Mouse (Mus musculus) Patski (cell line): ENCODE results near the gene Smoc2. TPM values are rescaled to one million over a fixed set of nuclear protein-coding genes. Genes with fewer than 3 reads are reported as not detected.
A peak's percentile ranks its signal among the peaks of the same experiment; 100 is the strongest.

Source experiments
- ATAC-seq: fragments of 100-300 bp; one replicate; pipeline ENCODE4 v1.8.0; 2021
- CTCF ChIA-PET: fragments of 350-600 bp; sonication (Branson Sonifier 250); formaldehyde crosslinking; loops from one replicate; lab custom pipeline; 2022; ENCODE audit warnings: inconsistent platforms; lab: Charles Lee
- POLR2A ChIA-PET: fragments of 350-600 bp; sonication (Branson Sonifier 250); formaldehyde crosslinking; loops from one replicate; lab custom pipeline; 2022; ENCODE audit warnings: antibody characterized with exemption, inconsistent platforms; lab: Charles Lee
- DNase-seq: peaks from one replicate; pipeline ENCODE4 v3.0.0-alpha.2; 2011; ENCODE audit warnings: low read depth, low spot score
- H3K27me3 ChIP-seq: fragments of 371-371 bp; one replicate; pipeline ENCODE4 v1.5.1; 2021
- CTCF ChIP-seq: fragments of 100-300 bp; IDR thresholded peaks from one replicate; pipeline ENCODE4 v1.5.1; 2021
- in situ Hi-C: fragments of 300-500 bp; cut with MboI; formaldehyde crosslinking; loops from 3 replicates; pipeline ENCODE4 v1.11.1; 2018; ENCODE audit warnings: low pct_unique_long_range_greater_than_20kb, mixed read lengths
- polyA plus RNA-seq: library from polyadenylated mRNA; unstranded; gene quantifications from one replicate; pipeline ENCODE4 v1.2.3, GENCODE M21; 2021

The Smoc2 gene
- polyA plus RNA-seq, 1 experiment from 2014 or later, result 0.08 TPM

GRCm38 (mm10) chr17:14309884-14310283 lies 30.6 kb downstream of the Smoc2 start:
- ChIA-PET POLR2A (no interaction called here), CTCF (no interaction called here)
- no peak for TF ChIP-seq CTCF
- in situ Hi-C loops, result no loop called here
- ATAC-seq, result no peak
- DNase-seq, result no peak
- H3K27me3 ChIP-seq, result peaks cover 5% of the 10 kb centered on the region

DNA sequence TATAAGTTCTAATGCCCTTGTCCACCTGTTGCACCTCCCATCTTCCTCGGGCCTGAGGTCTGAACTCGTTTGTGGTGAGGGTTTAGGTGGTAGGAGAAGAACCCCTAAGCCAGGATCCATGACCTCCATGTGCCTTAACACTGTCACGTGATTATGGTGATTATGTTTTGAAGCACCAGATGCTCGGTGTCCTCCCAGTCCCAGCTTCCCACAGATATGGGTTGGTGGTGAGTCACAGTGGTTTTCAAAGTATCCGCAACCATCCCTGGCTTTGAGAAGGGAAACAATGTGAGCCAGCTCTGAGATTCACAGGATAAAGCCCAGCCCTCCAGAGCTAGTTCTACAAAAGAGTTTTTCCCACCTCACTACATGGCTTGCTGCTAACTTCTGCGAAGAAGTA lies 33.1 kb downstream of the Smoc2 start:
- no peak for TF ChIP-seq CTCF
- ChIA-PET CTCF (no interaction called here), POLR2A (no interaction called here)

GRCm38 (mm10) chr17:14314308-14314707 lies 35.0 kb downstream of the Smoc2 start:
- CTCF ChIA-PET, result no interaction called here
- no peak for DNase-seq
- peaks cover 5% of the 10 kb centered on the region for H3K27me3 ChIP-seq
- no peak for TF ChIP-seq CTCF
- ATAC-seq, result no peak
- POLR2A ChIA-PET, result no interaction called here
- in situ Hi-C loops, result no loop called here

More for the DNA sequence above, 33.1 kb downstream of the Smoc2 start:
- H3K27me3 ChIP-seq, result peaks cover 5% of the 10 kb centered on the region
- in situ Hi-C loops, result no loop called here
- no peak for ATAC-seq
- DNase-seq, result no peak

DNA sequence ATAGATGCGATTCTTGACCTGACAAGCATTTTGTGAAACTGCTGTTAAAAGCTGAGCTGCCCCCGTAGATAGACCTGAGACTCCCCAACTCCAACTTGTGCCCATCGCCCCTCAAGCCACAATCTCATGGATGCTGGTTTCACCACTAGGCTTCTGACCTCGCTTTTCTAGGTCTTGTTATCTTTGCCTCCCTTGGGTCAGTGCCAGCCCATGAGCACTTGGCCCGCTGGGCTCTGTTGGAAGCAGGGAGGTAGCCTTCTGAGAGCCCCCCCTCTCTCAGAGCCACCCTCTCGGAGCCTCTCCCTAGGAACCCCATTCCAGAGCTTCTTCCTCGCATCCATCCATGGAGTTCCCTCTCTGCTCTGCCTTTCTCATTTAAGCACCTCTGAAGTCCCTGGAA lies 37.2 kb downstream of the Smoc2 start:
- TF ChIP-seq CTCF, result no peak
- DNase-seq, result no peak
- no peak for ATAC-seq
- POLR2A ChIA-PET, result no interaction called here
- no peaks in the 10 kb centered on the region for H3K27me3 ChIP-seq
- CTCF ChIA-PET, result no interaction called here
- in situ Hi-C loops, result no loop called here

- CTCF ChIA-PET, result interaction anchor here (1.3 kb wide), 1 partner anchor 12 kb away, joined by 3 read pairs; no protein-coding TSS in a partner anchor
- no peak for ATAC-seq
- peaks cover 3% of the 10 kb centered on the region for H3K27me3 ChIP-seq
- POLR2A ChIA-PET, result no interaction called here
- in situ Hi-C loops, result no loop called here
- no peak for TF ChIP-seq CTCF
- DNase-seq, result no peak
Observed at GRCm38 (mm10) chr17:14317439-14317838, 38.1 kb downstream of the Smoc2 start.

- peaks cover 15% of the 10 kb centered on the region for H3K27me3 ChIP-seq
- POLR2A ChIA-PET, result no interaction called here
- in situ Hi-C loops, result no loop called here
- CTCF ChIA-PET, result interaction anchor here (1.1 kb wide), 1 partner anchor 15 kb away, joined by 3 read pairs; no protein-coding TSS in a partner anchor
- DNase-seq, result no peak
- TF ChIP-seq CTCF, result no peak
- ATAC-seq, result no peak
Observed at GRCm38 (mm10) chr17:14326156-14326555, 46.9 kb downstream of the Smoc2 start.

GRCm38 (mm10) chr17:14328037-14328436 lies 48.7 kb downstream of the Smoc2 start:
- POLR2A ChIA-PET, result no interaction called here
- peaks cover 6% of the 10 kb centered on the region for H3K27me3 ChIP-seq
- no peak for ATAC-seq
- in situ Hi-C loops, result no loop called here
- DNase-seq, result no peak
- CTCF ChIA-PET, result no interaction called here
- TF ChIP-seq CTCF, result no peak

GRCm38 (mm10) chr17:14330498-14330897 lies 51.2 kb downstream of the Smoc2 start:
- DNase-seq (no peak), ATAC-seq (no peak)
- peaks cover 5% of the 10 kb centered on the region for H3K27me3 ChIP-seq
- ChIA-PET CTCF (no interaction called here), POLR2A (no interaction called here)
- TF ChIP-seq CTCF, result no peak
- in situ Hi-C loops, result no loop called here

GRCm38 (mm10) chr17:14339932-14340557 lies 60.7 kb downstream of the Smoc2 start:
- in situ Hi-C loops, result no loop called here
- no peak for TF ChIP-seq CTCF
- H3K27me3 ChIP-seq, result no peaks in the 10 kb centered on the region
- DNase-seq (peak; percentile 27), ATAC-seq (peak; percentile 25)
- ChIA-PET CTCF (no interaction called here), POLR2A (no interaction called here)

DNA sequence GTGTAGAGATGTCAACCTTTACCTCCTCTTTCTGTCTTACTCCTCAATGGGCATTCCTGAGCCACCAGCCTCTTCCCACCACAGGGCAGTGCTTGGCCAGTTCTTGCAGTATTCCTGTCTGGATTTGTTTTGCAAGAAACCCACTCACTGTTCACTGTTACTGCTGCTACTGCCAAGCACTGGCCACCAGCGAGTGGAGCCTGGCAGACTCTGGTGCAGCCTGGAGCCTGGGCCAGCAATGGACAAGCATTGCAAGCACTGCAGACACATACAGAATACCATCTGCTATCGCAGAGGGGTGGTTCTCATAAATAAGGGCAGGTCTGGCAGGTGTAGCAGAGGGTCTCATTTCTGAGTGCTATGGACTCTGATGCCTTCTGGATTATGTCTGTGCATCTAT lies 61.4 kb downstream of the Smoc2 start:
- ChIA-PET POLR2A (no interaction called here), CTCF (no interaction called here)
- DNase-seq (no peak), ATAC-seq (no peak)
- no peak for TF ChIP-seq CTCF
- in situ Hi-C loops, result no loop called here
- no peaks in the 10 kb centered on the region for H3K27me3 ChIP-seq

DNA sequence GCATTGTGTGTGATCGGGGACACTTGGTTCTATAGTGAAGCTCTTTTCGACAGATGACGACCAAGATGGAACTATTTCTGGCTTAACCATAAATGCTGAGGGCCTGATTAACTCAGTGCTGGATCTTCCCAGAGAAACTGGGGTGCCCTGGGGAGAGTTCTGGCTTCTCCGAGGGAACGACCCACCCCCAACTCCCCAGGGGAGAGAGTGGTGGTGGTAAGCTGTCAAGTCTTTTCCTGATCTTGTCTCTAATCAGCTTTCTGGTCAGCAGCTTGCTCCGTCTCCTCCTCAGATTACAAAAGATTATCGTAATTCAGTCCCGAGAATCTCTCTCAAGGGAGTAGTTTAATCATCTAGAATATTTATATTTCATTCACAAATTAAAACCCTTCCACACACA lies 63.2 kb downstream of the Smoc2 start:
- CTCF ChIA-PET, result interaction anchor here (1.0 kb wide), 1 partner anchor 12 kb away, joined by 3 read pairs; no protein-coding TSS in a partner anchor

GRCm38 (mm10) chr17:14343442-14343841 lies 64.1 kb downstream of the Smoc2 start:
- no peak for TF ChIP-seq CTCF
- no peak for ATAC-seq
- CTCF ChIA-PET, result no interaction called here
- POLR2A ChIA-PET, result no interaction called here
- no peak for DNase-seq
- H3K27me3 ChIP-seq, result no peaks in the 10 kb centered on the region
- in situ Hi-C loops, result no loop called here

More for the DNA sequence above, 63.2 kb downstream of the Smoc2 start:
- DNase-seq, result no peak
- H3K27me3 ChIP-seq, result no peaks in the 10 kb centered on the region
- no peak for TF ChIP-seq CTCF
- no peak for ATAC-seq
- in situ Hi-C loops, result no loop called here
- POLR2A ChIA-PET, result no interaction called here
